Mouse (Mus musculus) CH12.LX (cell line): Measurements from ENCODE around the gene Gm12830. TPM values are rescaled to one million over a fixed set of nuclear protein-coding genes. Genes with fewer than 3 reads are reported as not detected.

ENCODE experiments used
- DNase-seq: peaks from one replicate; pipeline ENCODE4 v3.0.0-alpha.2; 2013; ENCODE audit errors: extremely low read depth
- H3K27ac ChIP-seq: 2 replicates; pipeline ENCODE4 v1.5.1; 2012; ENCODE audit warnings: low read depth, mild to moderate bottlenecking, control low read depth, moderate library complexity; ENCODE audit not compliant: insufficient read depth
- H3K27me3 ChIP-seq: replicated peaks from 2 replicates; pipeline ENCODE3; 2012; ENCODE audit warnings: inconsistent platforms
- H3K36me3 ChIP-seq, 2 experiments: replicated peaks in 1 of 2; 2 replicates each; pipeline versions ENCODE3 to v1.6.1; 2012; ENCODE audit warnings: inconsistent platforms in 1 of 2, low read length in 1 of 2, mild to moderate bottlenecking in 1 of 2, mixed read lengths in 1 of 2, moderate library complexity in 1 of 2; ENCODE audit not compliant: control insufficient read depth in 1 of 2, insufficient read depth in 1 of 2
- H3K4me1 ChIP-seq, 2 experiments: 2 replicates each; pipeline ENCODE4 v1.6.1; 2012; ENCODE audit warnings: inconsistent platforms in 1 of 2, moderate library complexity in 1 of 2; ENCODE audit not compliant: insufficient read depth in 2 of 2, control insufficient read depth in 1 of 2
- H3K4me2 ChIP-seq: 2 replicates; pipeline ENCODE4 v1.6.1; 2012; ENCODE audit warnings: low read depth, mild to moderate bottlenecking, control low read depth; ENCODE audit not compliant: poor library complexity, insufficient read depth, severe bottlenecking
- H3K4me3 ChIP-seq, 3 experiments: fragments of 150-350 bp in 1 of 3; sonication (generic) in 1 of 3; replicated peaks in 1 of 3; 2 replicates each; pipeline versions ENCODE3 to v1.5.1; 2011 to 2012; ENCODE audit warnings: low read depth in 2 of 3, low read length in 2 of 3, mild to moderate bottlenecking in 2 of 3, moderate library complexity in 2 of 3, control low read depth in 1 of 3, improper control_type of control experiment in 1 of 3, inconsistent platforms in 1 of 3, mixed read lengths in 1 of 3; ENCODE audit not compliant: poor library complexity in 1 of 3
- H3K79me2 ChIP-seq: replicated peaks from 2 replicates; pipeline ENCODE4 v1.6.1; 2012; ENCODE audit warnings: mild to moderate bottlenecking, moderate library complexity; ENCODE audit not compliant: control insufficient read depth, poor library complexity, insufficient read depth, severe bottlenecking; ENCODE audit errors: extremely low read depth
- H3K9ac ChIP-seq: 2 replicates; pipeline ENCODE4 v1.6.1; 2012; ENCODE audit warnings: low read depth, mild to moderate bottlenecking, control low read depth, moderate library complexity; ENCODE audit not compliant: insufficient read depth
- H3K9me3 ChIP-seq: replicated peaks from 2 replicates; pipeline ENCODE3; 2012; ENCODE audit warnings: low read length, inconsistent platforms, mixed read lengths
- BHLHE40 ChIP-seq: IDR thresholded peaks from 2 replicates; pipeline ENCODE4 v1.6.1; 2011; ENCODE audit warnings: mild to moderate bottlenecking, low read depth, low read length, improper control_type of control experiment
- CTCF ChIP-seq, 2 experiments: IDR thresholded peaks in 1 of 2; conservative IDR thresholded peaks in 1 of 2; 2 replicates each; pipeline ENCODE4 v1.5.1; 2011 to 2012; ENCODE audit warnings: low read depth in 2 of 2, low read length in 2 of 2, improper control_type of control experiment in 1 of 2, inconsistent platforms in 1 of 2, mild to moderate bottlenecking in 1 of 2, moderate library complexity in 1 of 2
- IRF4 ChIP-seq: IDR thresholded peaks from 2 replicates; pipeline ENCODE4 v1.6.1; 2014; ENCODE audit warnings: low read depth, mild to moderate bottlenecking, inconsistent platforms, low read length, improper control_type of control experiment
- JUND ChIP-seq: conservative IDR thresholded peaks from 2 replicates; pipeline ENCODE4 v1.6.1; 2011; ENCODE audit warnings: low read depth, low read length, improper control_type of control experiment
- MAFK ChIP-seq: IDR thresholded peaks from 2 replicates; pipeline ENCODE4 v1.6.1; 2011; ENCODE audit warnings: low read length, improper control_type of control experiment; ENCODE audit not compliant: insufficient replicate concordance
- MAX ChIP-seq: IDR thresholded peaks from 2 replicates; pipeline ENCODE4 v1.6.1; 2011; ENCODE audit warnings: low read length, improper control_type of control experiment
- RAD21 ChIP-seq: IDR thresholded peaks from 2 replicates; pipeline ENCODE4 v1.6.1; 2011; ENCODE audit warnings: low read depth, mild to moderate bottlenecking, low read length, improper control_type of control experiment, moderate library complexity
- UBTF ChIP-seq: IDR thresholded peaks from 2 replicates; pipeline ENCODE4 v1.6.1; 2012; ENCODE audit warnings: low read depth, mild to moderate bottlenecking, inconsistent platforms, low read length, improper control_type of control experiment, moderate library complexity
- ZC3H11A ChIP-seq: IDR thresholded peaks from 2 replicates; pipeline ENCODE4 v1.6.1; 2012; ENCODE audit warnings: low read depth, mild to moderate bottlenecking, inconsistent platforms, low read length, improper control_type of control experiment
- dilution Hi-C: fragments of 300-500 bp; cut with MboI; formaldehyde crosslinking; loops from 2 replicates; pipeline ENCODE4 v1.14.3; 2020; ENCODE audit warnings: low sequenced_read_pairs; ENCODE audit not compliant: extremely low pct_unique_long_range_greater_than_20kb, extremely low pct_ligation_motif_present
- in situ Hi-C: fragments of 300-500 bp; cut with MboI; formaldehyde crosslinking; loops from 3 replicates; pipeline ENCODE4 v1.14.3; 2019; ENCODE audit warnings: low sequenced_read_pairs, low pct_ligation_motif_present, low pct_unique_long_range_greater_than_20kb, mixed read lengths
- polyA plus RNA-seq: library from polyadenylated mRNA; unstranded; fragments of >175 nt; gene quantifications from 2 replicates; pipeline ENCODE4 v1.2.1, GENCODE M21; 2012; ENCODE audit warnings: low read depth; ENCODE audit not compliant: insufficient read length
- total RNA-seq, 2 experiments: library from RNA; depleted of rRNA; stranded (reverse); fragments of 300-350 nt in 1 of 2; fragments of >200 nt in 1 of 2; gene quantifications; 2 replicates each; pipeline ENCODE4 v1.2.3; 2012 to 2014

The Gm12830 gene
- total and polyA plus RNA-seq, 3 experiments: not detected

DNA sequence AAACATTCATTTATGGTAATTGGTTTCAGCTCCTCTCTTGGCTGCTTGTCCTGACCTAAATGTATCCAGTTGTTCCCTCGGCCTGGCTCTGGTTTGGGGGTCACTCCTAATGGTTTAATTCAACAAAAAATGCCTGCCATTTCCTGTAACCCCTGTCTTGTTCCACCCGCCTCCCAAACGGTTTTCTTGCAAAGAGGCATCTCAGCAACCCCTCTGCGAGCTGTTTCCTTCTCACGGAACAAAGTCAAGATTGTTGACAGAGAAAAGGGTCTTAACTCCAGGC, 42.1 kb upstream of the Gm12830 start:
- TF ChIP-seq ZC3H11A (no peak), RAD21 (no peak)
- Histone ChIP-seq H3K4me1 (no peaks in the 10 kb centered on the region), H3K36me3 (no peaks in the 10 kb centered on the region), H3K27ac (no peak overlapping the region), H3K4me3 (no peak overlapping the region), H3K4me2 (no peak overlapping the region), H3K27me3 (peaks cover 60% of the 10 kb centered on the region), H3K9ac (no peak overlapping the region), H3K79me2 (no peaks in the 10 kb centered on the region), H3K9me3 (no peaks in the 10 kb centered on the region)
- dilution Hi-C loops: no loop called here
- in situ Hi-C loops: no loop called here
- DNase-seq: no peak

DNA sequence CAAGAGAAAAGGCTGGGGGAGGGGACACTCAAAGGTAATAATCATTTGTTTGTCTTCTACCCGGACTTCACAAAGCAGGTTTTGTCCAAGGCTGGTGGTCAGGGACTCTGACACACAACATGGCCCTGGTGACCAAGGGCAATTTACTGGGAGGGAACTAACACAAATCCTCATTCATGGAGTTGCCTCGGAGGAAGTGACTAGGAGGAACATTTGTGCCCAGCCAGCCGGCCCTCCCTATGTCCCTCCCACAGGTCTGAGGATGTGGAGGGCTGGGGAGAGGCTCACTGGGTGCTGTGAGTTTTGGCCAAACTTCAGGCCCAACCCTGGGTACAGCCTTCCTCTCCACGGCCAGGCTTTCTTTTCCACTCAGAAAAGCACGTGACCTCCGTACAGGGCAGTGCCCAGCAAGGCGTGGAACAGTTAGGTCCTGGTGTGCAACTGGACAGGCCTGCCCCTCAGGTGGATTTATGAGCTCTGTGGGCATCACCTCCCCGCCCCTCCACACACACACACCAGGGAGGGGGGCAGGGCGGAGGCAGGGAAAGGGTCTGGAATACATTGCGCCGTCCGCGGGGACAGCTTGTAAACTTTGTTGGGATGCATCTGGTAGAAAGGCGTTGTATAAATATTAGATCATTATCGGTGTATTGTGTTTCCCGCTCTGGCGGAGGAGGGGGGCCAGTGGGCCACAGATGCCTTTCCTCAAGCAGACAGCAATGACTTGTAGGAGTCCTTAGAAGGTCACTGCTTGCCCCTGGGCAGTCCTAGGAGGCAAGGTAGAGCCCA, 41.6 kb upstream of the Gm12830 start:
- in situ Hi-C loops (no loop called here), dilution Hi-C loops (no loop called here)
- no peaks in the 10 kb centered on the region for H3K4me1 ChIP-seq
- no peaks in the 10 kb centered on the region for H3K36me3 ChIP-seq
- no peak overlapping the region for H3K4me3 ChIP-seq
- H3K9ac ChIP-seq: no peak overlapping the region
- no peak overlapping the region for H3K4me2 ChIP-seq
- H3K27ac ChIP-seq: no peak overlapping the region
- no peak for TF ChIP-seq UBTF
- no peak for TF ChIP-seq MAFK
- DNase-seq: no peak
- H3K9me3 ChIP-seq: no peaks in the 10 kb centered on the region
- peaks cover 65% of the 10 kb centered on the region for H3K27me3 ChIP-seq
- no peaks in the 10 kb centered on the region for H3K79me2 ChIP-seq

DNA sequence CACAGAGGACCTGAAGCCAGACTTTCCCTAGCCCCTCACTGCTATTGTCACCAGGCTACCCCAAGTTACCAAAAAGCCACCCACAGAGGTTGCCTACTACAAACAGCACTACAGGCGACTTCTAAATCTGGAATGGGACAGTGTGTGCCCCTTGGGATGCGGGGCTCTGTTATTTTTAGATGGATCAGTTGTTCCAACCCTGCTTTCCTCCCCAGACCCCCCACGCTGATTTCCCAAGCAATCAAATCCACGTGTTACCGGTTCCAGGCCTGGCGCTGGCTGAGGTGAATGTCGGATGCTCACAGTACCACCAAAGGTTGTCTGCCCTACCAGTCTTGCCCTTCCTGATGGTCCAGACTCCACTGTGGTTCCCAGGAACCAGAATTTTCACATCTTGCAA, 38.7 kb upstream of the Gm12830 start:
- Histone ChIP-seq H3K9me3 (no peaks in the 10 kb centered on the region), H3K27ac (no peak overlapping the region), H3K9ac (no peak overlapping the region), H3K4me2 (no peak overlapping the region), H3K4me1 (no peaks in the 10 kb centered on the region), H3K79me2 (no peaks in the 10 kb centered on the region), H3K36me3 (no peaks in the 10 kb centered on the region), H3K4me3 (no peak overlapping the region), H3K27me3 (peaks cover 82% of the 10 kb centered on the region)
- DNase-seq: no peak
- TF ChIP-seq MAX: no peak
- no peak for TF ChIP-seq RAD21
- no peak for TF ChIP-seq IRF4
- no peak for TF ChIP-seq JUND
- TF ChIP-seq CTCF (conservative IDR thresholded peaks at IDR 0.05 in 1 of 2, IDR thresholded peaks at IDR 0.05 in 1 of 2; ENCODE audit: low read depth in 2 of 2, low read length in 2 of 2): no peak
- no peak for TF ChIP-seq BHLHE40
- in situ Hi-C loops (no loop called here), dilution Hi-C loops (no loop called here)
